Mouse (Mus musculus): Measurements from ENCODE around the gene Errfi1. TPM values are rescaled to one million over a fixed set of nuclear protein-coding genes. Genes with fewer than 3 reads are reported as not detected.

Errfi1 gene
- polyA plus RNA-seq, 1 experiment from 2014 or later, result 41.4 TPM

DNA sequence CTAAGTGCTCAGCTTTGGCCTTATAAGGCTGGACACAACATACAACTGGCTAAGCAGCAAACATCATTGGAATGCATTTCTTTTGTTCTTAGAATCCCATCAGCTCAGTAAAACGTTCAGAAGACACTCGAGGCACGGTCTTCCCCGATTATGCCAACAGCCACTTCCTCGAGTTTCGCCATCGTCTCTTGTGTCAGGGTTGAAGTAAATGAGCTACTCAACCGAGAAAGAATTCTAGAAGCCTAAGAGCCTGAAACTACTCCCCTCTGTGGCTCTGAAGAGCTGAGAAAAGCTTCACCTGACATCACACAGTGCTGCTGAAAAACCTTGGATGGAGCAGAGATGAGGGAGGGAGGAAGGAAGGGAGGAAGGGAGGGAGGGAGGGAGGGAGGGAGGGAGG, 32.3 kb upstream of the Errfi1 start:
- WGBS (ENCODE audit: insufficient replicate concordance), result 48% methylated on average over 8 of the region's 8 CpGs
- H3K4me1 ChIP-seq (ENCODE audit: control insufficient read depth, low read depth, low read length), result peaks cover 4% of the 10 kb centered on the region
- H3K9ac ChIP-seq (ENCODE audit: low read depth, low read length), result no peak overlapping the region
- H3K4me3 ChIP-seq (ENCODE audit: low read depth, low read length), result no peak overlapping the region
- H3K27me3 ChIP-seq (ENCODE audit: control insufficient read depth, insufficient read depth, low read depth, low read length), result no peaks in the 10 kb centered on the region
- ATAC-seq (ENCODE audit: low read depth), result no peak
- no peak overlapping the region for H3K27ac ChIP-seq (ENCODE audit: low read length)
- H3K36me3 ChIP-seq (ENCODE audit: control insufficient read depth, insufficient read depth), result no peaks in the 10 kb centered on the region
- no peaks in the 10 kb centered on the region for H3K9me3 ChIP-seq (replicated peaks; ENCODE audit: control insufficient read depth, low read length)
- H3K4me2 ChIP-seq (ENCODE audit: low read depth, low read length), result no peak overlapping the region

DNA sequence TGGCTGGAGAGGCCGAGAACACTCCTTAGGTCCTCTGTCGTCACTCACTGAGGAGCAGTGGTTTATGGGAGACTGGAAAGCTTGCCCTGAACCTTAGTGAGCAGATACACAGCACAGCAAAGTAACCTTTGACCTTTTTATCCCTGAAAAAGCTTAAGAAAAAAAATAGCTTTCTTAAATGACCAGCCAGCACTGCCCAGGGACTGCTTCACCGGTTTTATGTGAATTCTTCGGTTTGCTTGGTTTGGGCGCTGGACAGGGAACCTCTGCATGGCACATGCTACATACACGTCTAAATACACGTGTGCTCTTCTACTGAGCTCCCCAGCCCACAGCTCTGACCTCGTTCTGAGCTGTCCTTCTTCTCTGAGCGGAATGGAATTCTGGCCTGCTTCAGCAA, 31.1 kb upstream of the Errfi1 start:
- H3K4me1 ChIP-seq (ENCODE audit: control insufficient read depth, low read depth, low read length), result peaks cover 4% of the 10 kb centered on the region
- H3K4me3 ChIP-seq (ENCODE audit: low read depth, low read length), result no peak overlapping the region
- H3K36me3 ChIP-seq (ENCODE audit: control insufficient read depth, insufficient read depth), result no peaks in the 10 kb centered on the region
- no peaks in the 10 kb centered on the region for H3K9me3 ChIP-seq (replicated peaks; ENCODE audit: control insufficient read depth, low read length)
- no peaks in the 10 kb centered on the region for H3K27me3 ChIP-seq (ENCODE audit: control insufficient read depth, insufficient read depth, low read depth, low read length)
- ATAC-seq (ENCODE audit: low read depth), result no peak
- H3K9ac ChIP-seq (ENCODE audit: low read depth, low read length), result no peak overlapping the region
- no peak overlapping the region for H3K4me2 ChIP-seq (ENCODE audit: low read depth, low read length)
- WGBS (ENCODE audit: insufficient replicate concordance), result 72% methylated on average over 9 of the region's 9 CpGs
- no peak overlapping the region for H3K27ac ChIP-seq (ENCODE audit: low read length)

DNA sequence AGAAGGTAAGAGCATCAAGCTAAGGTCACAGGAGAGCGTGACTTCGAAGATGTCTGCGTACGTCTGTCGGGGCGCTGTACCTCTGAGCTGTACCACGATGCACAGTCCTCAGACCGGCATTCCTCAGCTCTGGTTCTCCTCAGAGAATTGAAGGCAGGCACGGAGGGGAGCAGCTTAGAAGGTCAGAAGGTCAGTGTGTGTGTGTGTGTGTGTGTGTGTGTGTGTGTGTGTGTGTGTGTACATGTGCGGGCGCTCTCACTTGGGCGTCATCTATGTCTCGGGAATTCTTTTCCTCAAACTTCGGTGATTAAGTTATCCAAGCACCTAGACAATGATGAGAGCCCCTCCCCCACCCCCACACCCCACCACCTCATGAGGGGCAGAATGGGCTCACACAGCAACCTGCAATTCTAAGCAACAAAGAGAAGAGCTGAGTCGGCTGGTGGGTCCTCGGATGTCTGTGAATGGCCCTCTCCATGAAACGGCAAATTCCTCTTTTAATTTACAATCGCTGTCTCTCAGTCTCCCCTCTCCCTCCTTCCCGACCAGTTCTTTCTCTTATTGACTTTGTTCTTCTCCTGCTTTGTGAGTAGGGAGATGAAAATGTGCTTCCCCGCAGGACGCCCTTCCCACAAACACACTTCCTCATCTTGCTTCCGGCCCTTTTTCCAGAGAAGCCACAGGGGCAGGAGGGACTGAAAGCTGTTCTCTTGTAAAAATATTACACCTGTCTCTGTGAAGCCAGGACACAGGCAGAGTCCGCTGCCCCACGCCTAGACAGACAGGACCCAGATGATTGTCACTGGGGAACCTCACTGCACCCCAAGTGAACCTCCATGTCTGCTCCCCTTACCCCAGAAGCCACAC, 29.9 kb upstream of the Errfi1 start:
- no peaks in the 10 kb centered on the region for H3K36me3 ChIP-seq (ENCODE audit: control insufficient read depth, insufficient read depth)
- H3K9ac ChIP-seq (ENCODE audit: low read depth, low read length), result no peak overlapping the region
- no peak overlapping the region for H3K27ac ChIP-seq (ENCODE audit: low read length)
- no peak for ATAC-seq (ENCODE audit: low read depth)
- H3K9me3 ChIP-seq (replicated peaks; ENCODE audit: control insufficient read depth, low read length), result no peaks in the 10 kb centered on the region
- no peak overlapping the region for H3K4me2 ChIP-seq (ENCODE audit: low read depth, low read length)
- 45% methylated on average over 24 of the region's 24 CpGs for WGBS (ENCODE audit: insufficient replicate concordance)
- no peaks in the 10 kb centered on the region for H3K27me3 ChIP-seq (ENCODE audit: control insufficient read depth, insufficient read depth, low read depth, low read length)
- H3K4me3 ChIP-seq (ENCODE audit: low read depth, low read length), result no peak overlapping the region
- peaks cover 4% of the 10 kb centered on the region for H3K4me1 ChIP-seq (ENCODE audit: control insufficient read depth, low read depth, low read length)

DNA sequence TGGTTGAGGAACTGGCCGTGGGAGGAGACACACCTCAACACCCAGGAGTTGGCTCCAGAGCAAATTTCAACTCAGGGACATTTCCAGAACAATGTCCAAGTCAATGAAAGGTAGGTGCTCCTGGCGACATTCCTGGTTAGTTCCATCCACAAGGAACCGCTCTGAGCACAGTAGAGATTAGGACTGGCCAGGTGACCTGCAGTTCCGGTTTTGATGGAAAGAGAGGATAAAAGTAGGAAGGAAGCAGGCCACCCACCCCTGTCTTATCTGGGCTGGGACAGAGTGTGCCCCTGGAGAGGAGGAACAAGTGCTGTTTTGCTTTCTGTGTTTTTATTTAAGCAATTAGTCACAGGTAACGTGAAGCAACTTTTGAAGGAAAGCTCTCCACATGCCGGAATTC, 28.8 kb upstream of the Errfi1 start:
- WGBS (ENCODE audit: insufficient replicate concordance), result 31% methylated on average over 6 of the region's 6 CpGs
- no peak overlapping the region for H3K4me2 ChIP-seq (ENCODE audit: low read depth, low read length)
- H3K4me3 ChIP-seq (ENCODE audit: low read depth, low read length), result no peak overlapping the region
- H3K36me3 ChIP-seq (ENCODE audit: control insufficient read depth, insufficient read depth), result no peaks in the 10 kb centered on the region
- H3K27ac ChIP-seq (ENCODE audit: low read length), result no peak overlapping the region
- no peaks in the 10 kb centered on the region for H3K27me3 ChIP-seq (ENCODE audit: control insufficient read depth, insufficient read depth, low read depth, low read length)
- no peak overlapping the region for H3K9ac ChIP-seq (ENCODE audit: low read depth, low read length)
- ATAC-seq (ENCODE audit: low read depth), result no peak
- H3K9me3 ChIP-seq (replicated peaks; ENCODE audit: control insufficient read depth, low read length), result no peaks in the 10 kb centered on the region
- peaks cover 4% of the 10 kb centered on the region for H3K4me1 ChIP-seq (ENCODE audit: control insufficient read depth, low read depth, low read length)

DNA sequence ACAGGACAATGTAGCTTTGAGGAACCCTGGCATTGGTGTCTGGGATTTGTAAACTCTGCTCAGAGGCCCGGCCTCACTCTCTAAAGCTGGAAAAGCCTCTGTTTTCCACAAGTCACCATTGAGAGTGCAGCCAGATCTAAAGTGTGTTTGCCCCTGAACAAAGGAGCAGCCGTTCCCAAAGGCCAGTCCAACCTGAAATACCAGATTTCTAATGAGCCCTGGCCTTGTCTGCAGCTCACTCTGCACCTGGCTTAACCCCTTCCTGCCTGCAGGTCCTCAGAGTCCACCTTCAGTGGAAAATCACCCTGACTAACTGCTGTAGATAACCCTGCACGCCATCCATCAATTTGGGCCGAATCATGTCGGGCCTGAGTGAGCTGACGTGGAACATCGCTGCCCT, 28.2 kb upstream of the Errfi1 start:
- H3K9me3 ChIP-seq (replicated peaks; ENCODE audit: control insufficient read depth, low read length), result no peaks in the 10 kb centered on the region
- no peak overlapping the region for H3K4me3 ChIP-seq (ENCODE audit: low read depth, low read length)
- H3K36me3 ChIP-seq (ENCODE audit: control insufficient read depth, insufficient read depth), result no peaks in the 10 kb centered on the region
- 42% methylated on average over 7 of the region's 7 CpGs for WGBS (ENCODE audit: insufficient replicate concordance)
- no peak overlapping the region for H3K9ac ChIP-seq (ENCODE audit: low read depth, low read length)
- no peak for ATAC-seq (ENCODE audit: low read depth)
- H3K4me1 ChIP-seq (ENCODE audit: control insufficient read depth, low read depth, low read length), result peaks cover 4% of the 10 kb centered on the region
- H3K4me2 ChIP-seq (ENCODE audit: low read depth, low read length), result no peak overlapping the region
- no peak overlapping the region for H3K27ac ChIP-seq (ENCODE audit: low read length)
- no peaks in the 10 kb centered on the region for H3K27me3 ChIP-seq (ENCODE audit: control insufficient read depth, insufficient read depth, low read depth, low read length)

DNA sequence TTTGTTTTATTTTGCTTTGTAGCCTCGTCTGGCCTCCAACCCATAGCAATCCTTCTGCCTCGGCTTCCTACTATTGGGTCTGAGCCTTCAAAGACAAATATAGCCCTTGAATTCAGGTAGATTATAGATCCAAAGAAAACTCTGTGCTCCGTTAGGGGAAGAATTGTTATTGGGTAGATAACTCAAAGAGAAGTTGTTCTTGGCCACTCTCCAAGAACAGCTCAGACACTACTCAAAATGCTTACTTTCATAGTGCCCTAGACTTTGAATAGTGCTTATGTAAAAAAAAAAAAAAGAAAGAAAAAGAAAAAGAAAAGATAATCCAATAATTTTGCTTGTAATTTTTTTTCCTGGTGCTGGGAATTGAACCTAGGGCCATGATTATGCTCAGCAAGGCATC, 22.4 kb upstream of the Errfi1 start:
- H3K9ac ChIP-seq (ENCODE audit: low read depth, low read length), result no peak overlapping the region
- no peaks in the 10 kb centered on the region for H3K4me1 ChIP-seq (ENCODE audit: control insufficient read depth, low read depth, low read length)
- WGBS (ENCODE audit: insufficient replicate concordance), result 46% methylated on average over 3 of the region's 3 CpGs
- no peak overlapping the region for H3K27ac ChIP-seq (ENCODE audit: low read length)
- H3K4me2 ChIP-seq (ENCODE audit: low read depth, low read length), result no peak overlapping the region
- ATAC-seq (ENCODE audit: low read depth), result no peak
- no peaks in the 10 kb centered on the region for H3K9me3 ChIP-seq (replicated peaks; ENCODE audit: control insufficient read depth, low read length)
- H3K36me3 ChIP-seq (ENCODE audit: control insufficient read depth, insufficient read depth), result no peaks in the 10 kb centered on the region
- no peaks in the 10 kb centered on the region for H3K27me3 ChIP-seq (ENCODE audit: control insufficient read depth, insufficient read depth, low read depth, low read length)
- no peak overlapping the region for H3K4me3 ChIP-seq (ENCODE audit: low read depth, low read length)

DNA sequence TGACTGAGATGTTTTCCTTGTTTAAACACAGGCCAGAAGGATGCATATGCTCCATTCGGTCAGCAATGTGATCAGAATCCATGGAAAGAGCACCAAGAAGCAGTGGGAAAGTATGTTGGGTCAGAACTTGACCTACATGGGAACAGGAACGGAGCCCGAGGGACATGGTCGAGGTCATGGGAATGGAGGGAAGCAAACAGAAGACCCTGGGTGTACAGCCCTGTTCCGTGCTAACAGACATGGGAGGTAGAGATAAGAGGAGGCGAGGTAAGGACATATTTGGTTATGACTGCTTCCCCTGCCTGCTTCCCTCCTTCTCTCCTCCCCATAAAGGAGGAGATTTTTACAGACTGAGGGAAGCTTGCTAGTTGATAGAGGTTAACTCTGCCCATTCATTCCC, 21.8 kb upstream of the Errfi1 start:
- H3K4me2 ChIP-seq (ENCODE audit: low read depth, low read length), result no peak overlapping the region
- no peak for ATAC-seq (ENCODE audit: low read depth)
- no peaks in the 10 kb centered on the region for H3K36me3 ChIP-seq (ENCODE audit: control insufficient read depth, insufficient read depth)
- H3K27me3 ChIP-seq (ENCODE audit: control insufficient read depth, insufficient read depth, low read depth, low read length), result no peaks in the 10 kb centered on the region
- no peaks in the 10 kb centered on the region for H3K4me1 ChIP-seq (ENCODE audit: control insufficient read depth, low read depth, low read length)
- 50% methylated on average over 6 of the region's 6 CpGs for WGBS (ENCODE audit: insufficient replicate concordance)
- no peaks in the 10 kb centered on the region for H3K9me3 ChIP-seq (replicated peaks; ENCODE audit: control insufficient read depth, low read length)
- no peak overlapping the region for H3K9ac ChIP-seq (ENCODE audit: low read depth, low read length)
- H3K27ac ChIP-seq (ENCODE audit: low read length), result no peak overlapping the region
- no peak overlapping the region for H3K4me3 ChIP-seq (ENCODE audit: low read depth, low read length)

DNA sequence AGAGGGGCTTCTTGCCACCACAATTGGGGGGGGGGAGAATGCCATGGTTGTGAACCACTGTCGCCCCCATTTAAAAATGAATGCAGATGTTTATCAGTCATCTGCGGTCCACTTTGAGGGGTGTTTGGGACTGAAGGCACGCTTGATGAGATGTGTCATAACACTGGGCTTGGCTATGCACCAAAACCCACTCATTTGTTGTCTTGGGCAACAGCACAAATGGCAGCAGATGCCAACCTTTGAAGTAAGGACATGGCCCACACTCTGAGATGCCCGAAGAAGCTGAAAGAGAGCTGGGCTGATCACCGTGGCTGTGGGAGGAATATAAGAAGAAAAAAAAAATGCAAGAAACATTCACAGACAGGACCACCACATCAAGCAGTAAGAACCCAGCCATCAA, 18.6 kb upstream of the Errfi1 start:
- WGBS (ENCODE audit: insufficient replicate concordance), result 75% methylated on average over 5 of the region's 5 CpGs
- Histone ChIP-seq H3K27ac (ENCODE audit: low read length) (no peak overlapping the region), H3K4me2 (ENCODE audit: low read depth, low read length) (no peak overlapping the region), H3K27me3 (ENCODE audit: control insufficient read depth, insufficient read depth, low read depth, low read length) (no peaks in the 10 kb centered on the region), H3K36me3 (ENCODE audit: control insufficient read depth, insufficient read depth) (no peaks in the 10 kb centered on the region), H3K9me3 (replicated peaks; ENCODE audit: control insufficient read depth, low read length) (no peaks in the 10 kb centered on the region), H3K9ac (ENCODE audit: low read depth, low read length) (no peak overlapping the region), H3K4me3 (ENCODE audit: low read depth, low read length) (no peak overlapping the region), H3K4me1 (ENCODE audit: control insufficient read depth, low read depth, low read length) (no peaks in the 10 kb centered on the region)
- no peak for ATAC-seq (ENCODE audit: low read depth)

DNA sequence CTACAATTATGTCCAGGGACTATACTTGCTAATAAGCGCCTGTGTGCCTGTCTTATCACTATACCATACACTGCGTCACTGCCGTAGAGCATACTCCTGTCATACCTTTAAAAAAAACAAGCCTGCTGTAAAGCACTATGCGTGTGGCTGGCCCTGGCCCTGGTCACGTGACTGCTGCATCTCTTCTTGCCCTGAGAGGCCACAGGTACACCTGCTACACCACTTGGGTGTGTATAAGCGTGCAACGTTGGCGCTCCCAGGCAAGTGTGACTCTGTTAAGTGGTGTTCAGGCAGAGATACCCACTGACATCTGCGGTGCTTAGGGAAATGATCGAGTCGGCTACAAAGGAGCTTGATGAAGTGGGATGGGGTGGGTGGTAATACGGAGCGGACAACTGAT, 17.5 kb upstream of the Errfi1 start:
- no peak overlapping the region for H3K4me3 ChIP-seq (ENCODE audit: low read depth, low read length)
- H3K27ac ChIP-seq (ENCODE audit: low read length), result no peak overlapping the region
- WGBS (ENCODE audit: insufficient replicate concordance), result 77% methylated on average over 13 of the region's 13 CpGs
- H3K36me3 ChIP-seq (ENCODE audit: control insufficient read depth, insufficient read depth), result no peaks in the 10 kb centered on the region
- no peaks in the 10 kb centered on the region for H3K9me3 ChIP-seq (replicated peaks; ENCODE audit: control insufficient read depth, low read length)
- H3K9ac ChIP-seq (ENCODE audit: low read depth, low read length), result no peak overlapping the region
- no peak overlapping the region for H3K4me2 ChIP-seq (ENCODE audit: low read depth, low read length)
- H3K4me1 ChIP-seq (ENCODE audit: control insufficient read depth, low read depth, low read length), result no peaks in the 10 kb centered on the region
- no peak for ATAC-seq (ENCODE audit: low read depth)
- no peaks in the 10 kb centered on the region for H3K27me3 ChIP-seq (ENCODE audit: control insufficient read depth, insufficient read depth, low read depth, low read length)
